Mouse (Mus musculus): ENCODE measurements around the gene Nms.

The Nms gene

DNA sequence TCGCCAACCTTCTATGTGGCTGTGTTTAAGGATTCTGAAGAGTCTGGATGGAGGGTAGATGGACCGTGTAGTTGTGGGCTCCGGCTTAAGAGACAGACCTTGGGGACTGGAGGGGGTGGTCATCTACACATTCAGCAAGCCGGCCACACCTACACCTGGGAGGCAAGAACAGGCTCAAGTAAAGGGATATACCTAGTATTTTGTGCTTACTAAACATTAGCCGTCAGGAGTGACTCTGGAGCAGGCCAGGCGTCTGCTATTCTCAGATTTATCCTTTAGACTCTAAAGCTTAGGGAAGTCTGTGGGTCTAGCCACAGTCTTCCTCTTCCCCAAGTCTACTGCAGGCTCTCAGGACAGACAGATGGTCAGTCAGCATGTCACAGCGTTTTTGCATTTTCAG is 49.4 kb downstream of the Nms start:
- in situ Hi-C loops (cut with MboI; ENCODE audit: unreplicated experiment in 2 of 2) = loop anchor here in 1 of 2 experiments (25.0 kb wide), 1 partner anchor 999 kb away; no protein-coding TSS in a partner anchor

DNA sequence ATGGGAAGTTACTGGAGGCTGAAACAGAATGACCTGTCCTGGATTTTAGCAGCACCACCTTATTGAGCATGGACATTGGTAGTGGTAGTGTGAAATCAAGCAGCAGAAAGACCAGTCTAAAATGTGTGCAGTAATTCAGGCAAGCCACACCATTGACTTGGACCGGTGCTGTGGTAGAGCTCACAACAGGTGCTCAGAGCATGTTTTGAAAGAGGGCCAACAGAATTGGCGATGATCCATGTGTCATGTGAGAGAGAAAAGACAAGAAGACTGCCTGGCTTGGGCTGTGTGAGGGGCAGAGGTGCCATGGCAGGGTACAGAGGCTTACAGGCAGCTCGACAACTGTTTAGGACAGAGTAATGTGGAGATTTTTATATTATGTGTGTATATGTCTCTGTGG is 53.4 kb downstream of the Nms start:
- in situ Hi-C loops (cut with MboI; ENCODE audit: unreplicated experiment in 2 of 2) = loop anchor here in 1 of 2 experiments (10.0 to 25.0 kb wide), 2 partner anchors 402 to 995 kb away; no protein-coding TSS in a partner anchor

All from v-Abl transformed pro-B cells (cell line).